Mouse (Mus musculus): ENCODE measurements around the gene Slmap. TPM values are rescaled to one million over a fixed set of nuclear protein-coding genes. Genes with fewer than 3 reads are reported as not detected.

The Slmap gene
- polyA plus RNA-seq, 1 experiment from 2014 or later: 24.0 TPM

DNA sequence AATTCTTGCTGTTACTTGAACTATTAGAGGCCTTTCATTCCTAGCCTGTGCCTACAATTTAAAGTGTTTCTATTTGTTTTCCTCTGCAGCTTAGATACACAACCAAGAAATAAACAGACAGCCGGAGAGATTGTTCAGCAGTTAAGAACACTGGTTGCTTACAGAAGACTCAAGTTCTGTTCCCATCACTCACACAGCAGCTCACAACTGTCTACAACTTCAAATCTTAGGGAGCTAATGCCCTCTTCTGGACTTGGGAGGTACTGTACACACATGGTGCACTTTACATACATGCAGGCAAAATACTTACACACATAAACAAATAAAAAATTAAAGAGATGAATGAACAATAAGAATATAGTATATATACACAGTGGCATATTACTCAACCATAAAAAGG, 39.7 kb downstream of the Slmap start:
- ATAC-seq (ENCODE audit: low FRiP score, low read depth): no peak
- H3K4me1 ChIP-seq: no peaks in the 10 kb centered on the region
- WGBS: 95% methylated on average over 1 of the region's 1 CpGs
- no peaks in the 10 kb centered on the region for H3K9me3 ChIP-seq
- no peak overlapping the region for H3K4me2 ChIP-seq (replicated peaks)
- H3K4me3 ChIP-seq: no peak overlapping the region
- H3K9ac ChIP-seq: no peak overlapping the region
- no peaks in the 10 kb centered on the region for H3K27me3 ChIP-seq (replicated peaks)
- no peak overlapping the region for H3K27ac ChIP-seq
- H3K36me3 ChIP-seq: no peaks in the 10 kb centered on the region

DNA sequence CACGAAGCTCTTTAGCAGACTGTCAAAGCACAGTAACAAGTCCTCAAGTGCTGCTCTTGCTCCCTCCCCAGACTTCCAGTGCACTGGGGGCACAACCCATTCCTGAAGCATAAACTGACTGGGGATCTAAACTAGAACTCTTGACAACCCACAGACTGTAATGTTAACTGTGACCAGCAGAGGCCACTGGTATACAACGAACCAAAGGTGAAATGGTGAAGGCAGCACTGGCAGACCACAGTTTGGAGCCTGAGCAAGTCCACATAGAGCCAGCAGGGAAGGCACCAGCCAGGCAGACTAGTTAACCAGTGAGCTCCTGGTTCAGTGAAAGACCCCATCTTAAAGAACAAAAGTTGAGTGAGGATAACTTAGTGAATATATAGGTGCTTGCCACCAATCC, 43.6 kb downstream of the Slmap start:
- WGBS: 37% methylated on average over 2 of the region's 2 CpGs
- H3K36me3 ChIP-seq: no peaks in the 10 kb centered on the region

DNA sequence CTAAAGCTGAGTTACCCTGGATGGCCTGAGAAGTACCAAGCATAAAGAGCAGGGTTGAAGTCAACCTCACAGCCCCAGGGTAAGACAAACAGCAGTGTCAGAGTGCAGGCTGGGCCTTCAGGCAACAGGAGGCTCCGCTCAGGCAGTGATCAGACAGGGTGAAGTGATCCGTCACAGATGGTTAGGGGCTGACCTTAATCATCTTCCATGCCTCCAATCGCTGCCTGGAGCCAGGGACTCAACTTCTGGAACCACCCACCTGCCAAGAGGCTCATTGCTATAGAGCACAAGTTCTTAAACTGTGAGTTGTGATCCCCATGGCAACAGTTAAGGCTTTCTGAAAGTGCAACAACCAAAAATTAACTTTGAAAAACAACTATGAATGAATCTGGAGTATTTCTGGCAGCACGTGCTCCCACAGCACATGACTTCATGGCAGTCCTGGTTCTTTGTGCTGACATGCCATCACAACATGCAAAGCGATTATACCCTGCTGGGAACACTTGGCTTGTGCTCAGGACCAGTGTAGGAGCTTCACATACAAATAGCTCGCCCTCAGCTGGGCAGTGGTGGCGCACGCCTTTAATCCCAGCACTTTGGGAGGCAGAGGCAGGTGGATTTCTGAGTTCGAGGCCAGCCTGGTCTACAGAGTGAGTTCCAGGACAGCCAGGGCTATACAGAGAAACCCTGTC, 46.3 kb downstream of the Slmap start:
- no peak for ATAC-seq (ENCODE audit: low FRiP score, low read depth)
- no peaks in the 10 kb centered on the region for H3K9me3 ChIP-seq
- no peaks in the 10 kb centered on the region for H3K27me3 ChIP-seq (replicated peaks)
- no peak overlapping the region for H3K27ac ChIP-seq
- no peaks in the 10 kb centered on the region for H3K36me3 ChIP-seq
- no peak overlapping the region for H3K4me3 ChIP-seq
- H3K4me1 ChIP-seq: peaks cover 11% of the 10 kb centered on the region
- 57% methylated on average over 9 of the region's 9 CpGs for WGBS
- no peak overlapping the region for H3K4me2 ChIP-seq (replicated peaks)
- H3K9ac ChIP-seq: no peak overlapping the region

More for the DNA sequence above, 43.6 kb downstream of the Slmap start:
- Histone ChIP-seq H3K4me2 (replicated peaks) (no peak overlapping the region), H3K9ac (no peak overlapping the region), H3K27ac (no peak overlapping the region), H3K4me3 (no peak overlapping the region), H3K9me3 (no peaks in the 10 kb centered on the region), H3K4me1 (peaks cover 11% of the 10 kb centered on the region), H3K27me3 (replicated peaks) (no peaks in the 10 kb centered on the region)
- no peak for ATAC-seq (ENCODE audit: low FRiP score, low read depth)

DNA sequence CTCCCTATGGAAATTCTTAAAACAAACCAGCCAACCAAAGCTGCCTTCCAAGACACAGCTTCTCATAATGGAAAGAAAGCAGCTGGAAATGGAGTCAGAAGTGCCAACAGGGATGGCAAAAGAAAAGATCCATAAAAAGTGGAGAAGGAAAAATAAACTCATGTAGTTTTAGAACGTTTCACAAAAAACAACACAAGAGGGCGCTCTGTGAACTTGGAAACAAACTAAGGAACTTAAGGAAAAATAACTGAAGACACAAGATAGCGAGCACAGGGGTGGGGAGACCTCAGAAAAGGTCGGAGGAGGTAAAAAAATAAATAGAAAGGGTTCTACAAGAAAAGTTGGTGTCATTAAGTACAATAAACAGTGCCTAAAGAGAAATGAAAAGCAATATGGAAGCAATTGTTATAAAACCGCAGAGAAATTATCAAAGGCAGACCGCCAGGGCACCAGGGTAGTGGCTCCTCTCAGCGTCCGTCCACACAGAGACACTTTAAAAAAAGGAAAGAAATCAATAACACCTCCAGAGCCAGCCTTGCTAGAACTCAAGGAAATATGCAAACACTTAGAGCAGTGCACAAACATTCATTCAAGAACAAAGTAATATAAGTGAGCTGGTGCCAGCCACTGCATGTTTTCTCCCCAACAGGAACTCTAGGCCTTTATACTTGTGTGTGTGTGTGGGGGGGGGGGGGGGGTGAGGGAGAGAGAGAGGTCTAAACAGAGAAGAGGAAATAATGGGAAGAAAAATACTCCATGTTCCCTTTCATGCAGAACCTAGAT, 48.1 kb downstream of the Slmap start:
- Histone ChIP-seq H3K4me1 (peaks cover 11% of the 10 kb centered on the region), H3K9ac (no peak overlapping the region), H3K27me3 (replicated peaks) (no peaks in the 10 kb centered on the region), H3K4me2 (replicated peaks) (no peak overlapping the region), H3K27ac (no peak overlapping the region), H3K4me3 (no peak overlapping the region), H3K9me3 (no peaks in the 10 kb centered on the region), H3K36me3 (no peaks in the 10 kb centered on the region)
- ATAC-seq (ENCODE audit: low FRiP score, low read depth): no peak
- WGBS: 55% methylated on average over 8 of the region's 8 CpGs

DNA sequence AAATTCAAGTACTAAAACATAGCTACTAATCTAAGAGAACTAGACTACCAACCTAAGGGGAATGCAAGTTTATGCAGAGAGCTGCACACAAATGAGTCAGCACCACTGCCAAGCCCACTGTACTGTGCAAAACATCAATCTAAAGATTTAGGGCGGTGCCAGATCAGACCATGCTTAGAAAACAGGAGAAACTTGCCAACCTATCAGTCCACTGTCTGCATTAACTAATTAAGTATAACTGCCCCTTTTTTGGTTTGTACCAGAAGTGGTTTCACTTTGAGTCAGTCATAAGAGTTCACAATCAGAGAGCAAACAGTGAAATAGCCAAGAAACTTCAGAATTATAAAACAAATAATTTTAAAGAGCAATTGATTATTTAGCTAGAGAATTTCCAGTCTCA, 53.3 kb downstream of the Slmap start:
- no peak overlapping the region for H3K4me3 ChIP-seq
- 96% methylated on average over 1 of the region's 1 CpGs for WGBS

DNA sequence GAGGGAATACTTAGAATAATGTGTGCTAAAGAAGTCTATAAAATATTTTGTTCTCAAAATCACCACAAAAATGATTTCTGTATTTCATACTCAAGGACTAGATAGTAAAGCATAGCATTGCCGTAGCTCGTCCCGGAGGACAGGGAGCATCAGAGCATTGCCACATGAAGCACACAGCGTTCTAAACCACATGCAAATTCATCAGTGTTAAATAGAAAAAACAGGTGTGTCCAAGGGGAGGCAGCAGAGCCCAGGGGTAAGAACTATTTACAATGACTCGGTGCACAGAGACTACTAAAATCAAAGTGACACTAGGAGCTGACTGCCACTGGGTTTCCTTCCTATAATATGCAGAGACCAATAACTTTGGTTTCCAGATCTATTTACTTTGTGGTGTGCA, 57.0 kb downstream of the Slmap start:
- no peaks in the 10 kb centered on the region for H3K9me3 ChIP-seq
- H3K4me2 ChIP-seq (replicated peaks): no peak overlapping the region
- H3K27me3 ChIP-seq (replicated peaks): no peaks in the 10 kb centered on the region
- H3K4me1 ChIP-seq: no peaks in the 10 kb centered on the region
- WGBS: 90% methylated on average over 5 of the region's 5 CpGs
- ATAC-seq (ENCODE audit: low FRiP score, low read depth): no peak
- no peak overlapping the region for H3K9ac ChIP-seq
- H3K36me3 ChIP-seq: no peaks in the 10 kb centered on the region
- no peak overlapping the region for H3K4me3 ChIP-seq
- no peak overlapping the region for H3K27ac ChIP-seq

More for the DNA sequence above, 53.3 kb downstream of the Slmap start:
- ATAC-seq (ENCODE audit: low FRiP score, low read depth): no peak
- no peaks in the 10 kb centered on the region for H3K36me3 ChIP-seq
- no peak overlapping the region for H3K4me2 ChIP-seq (replicated peaks)
- no peaks in the 10 kb centered on the region for H3K9me3 ChIP-seq
- H3K27me3 ChIP-seq (replicated peaks): no peaks in the 10 kb centered on the region
- H3K4me1 ChIP-seq: no peaks in the 10 kb centered on the region
- H3K9ac ChIP-seq: no peak overlapping the region
- H3K27ac ChIP-seq: no peak overlapping the region

DNA sequence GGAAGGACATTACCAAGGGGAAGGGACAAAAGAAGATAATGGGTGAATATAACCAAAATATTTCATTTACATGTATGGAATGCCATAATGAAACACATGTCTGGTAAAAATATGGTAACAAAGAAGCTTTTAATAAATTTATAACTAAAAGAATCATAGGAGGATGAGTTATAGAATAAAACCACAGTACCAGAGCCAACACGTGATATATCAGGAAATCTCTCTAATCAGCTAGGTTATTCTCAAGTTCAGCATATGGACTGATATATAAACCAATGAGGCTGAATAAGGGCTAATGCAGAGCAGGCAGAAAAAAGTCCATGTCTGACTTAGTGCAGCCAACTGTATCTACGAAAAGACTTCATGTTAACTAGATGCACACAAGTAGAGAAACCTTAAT, 58.3 kb downstream of the Slmap start:
- H3K27ac ChIP-seq: no peak overlapping the region
- H3K4me3 ChIP-seq: no peak overlapping the region
- H3K4me2 ChIP-seq (replicated peaks): no peak overlapping the region
- no peak overlapping the region for H3K9ac ChIP-seq
- ATAC-seq (ENCODE audit: low FRiP score, low read depth): no peak
- H3K27me3 ChIP-seq (replicated peaks): no peaks in the 10 kb centered on the region
- no peaks in the 10 kb centered on the region for H3K4me1 ChIP-seq
- H3K36me3 ChIP-seq: no peaks in the 10 kb centered on the region
- WGBS: 97% methylated on average over 2 of the region's 2 CpGs
- H3K9me3 ChIP-seq: no peaks in the 10 kb centered on the region

DNA sequence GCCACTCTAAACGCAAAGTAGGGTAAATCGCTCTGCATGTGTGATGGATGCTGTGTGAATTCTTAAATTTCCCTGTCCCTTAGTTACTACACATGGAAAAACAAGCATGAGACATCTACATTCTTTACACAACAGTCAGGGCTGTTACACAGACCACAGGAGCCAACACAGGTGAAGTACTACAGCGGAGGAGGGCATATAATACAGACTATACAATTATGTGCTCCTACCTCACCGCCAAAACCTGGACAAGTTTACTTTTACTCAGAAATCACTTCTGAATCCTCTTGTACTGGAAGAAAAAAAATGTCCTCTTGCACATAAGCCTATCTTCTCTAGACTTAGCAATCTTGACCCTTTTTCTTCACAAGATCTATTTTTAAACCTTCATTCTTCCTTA, 66.8 kb downstream of the Slmap start:
- H3K9me3 ChIP-seq: no peaks in the 10 kb centered on the region
- H3K4me2 ChIP-seq (replicated peaks): no peak overlapping the region
- no peaks in the 10 kb centered on the region for H3K36me3 ChIP-seq
- WGBS: 94% methylated on average over 4 of the region's 4 CpGs
- no peak overlapping the region for H3K9ac ChIP-seq
- no peak overlapping the region for H3K27ac ChIP-seq
- no peaks in the 10 kb centered on the region for H3K4me1 ChIP-seq
- no peak for ATAC-seq (ENCODE audit: low FRiP score, low read depth)
- H3K27me3 ChIP-seq (replicated peaks): no peaks in the 10 kb centered on the region
- H3K4me3 ChIP-seq: no peak overlapping the region

DNA sequence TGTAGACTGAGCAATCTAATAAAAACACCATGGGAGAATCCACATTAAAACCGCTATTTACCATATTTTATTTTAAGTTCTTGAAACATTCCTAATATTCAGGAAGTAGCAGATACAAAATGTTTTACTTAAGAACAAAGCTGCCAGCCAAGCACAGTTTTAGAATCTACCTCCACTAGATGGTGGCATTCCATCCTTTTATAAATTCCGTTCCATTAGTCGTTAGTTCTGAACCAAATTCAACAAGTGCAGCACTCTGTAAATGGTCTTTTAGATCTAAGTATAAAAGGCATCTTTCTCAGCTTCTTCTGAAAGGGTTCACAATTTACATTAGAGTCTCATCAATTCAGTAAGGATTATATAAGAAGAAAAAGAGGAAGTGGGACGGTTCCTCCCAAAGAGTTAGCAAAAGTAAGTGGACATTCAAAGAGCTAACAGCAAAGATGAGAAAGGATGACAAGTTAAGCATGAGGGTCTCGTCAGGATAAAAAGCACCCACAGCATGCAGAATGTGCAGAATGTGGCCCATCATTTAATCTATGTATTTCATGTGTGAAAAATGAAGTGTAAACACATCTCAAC, 68.1 kb downstream of the Slmap start:
- peaks cover 6% of the 10 kb centered on the region for H3K36me3 ChIP-seq
- ATAC-seq (ENCODE audit: low FRiP score, low read depth): no peak
- 88% methylated on average over 5 of the region's 5 CpGs for WGBS

DNA sequence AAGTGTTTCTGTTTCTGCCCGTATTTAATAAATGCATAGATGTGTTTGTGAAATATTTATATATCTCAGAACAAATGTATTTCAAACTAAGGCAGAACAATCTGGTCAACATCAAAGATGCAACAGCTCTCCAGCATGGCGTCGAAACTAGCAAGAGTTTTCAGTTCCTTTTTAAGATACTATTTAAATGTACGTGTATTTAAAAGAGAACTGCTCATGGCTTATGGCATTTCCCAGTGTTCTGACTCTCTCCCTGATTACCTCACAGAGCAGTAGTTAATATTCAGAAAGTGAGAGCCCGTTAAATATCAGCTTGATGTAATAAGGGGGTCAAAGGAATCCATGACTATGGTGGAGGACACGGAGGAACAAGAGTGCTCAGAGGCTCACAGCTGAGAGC, 68.8 kb downstream of the Slmap start:
- no peak overlapping the region for H3K4me2 ChIP-seq (replicated peaks)
- peaks cover 11% of the 10 kb centered on the region for H3K36me3 ChIP-seq
- no peaks in the 10 kb centered on the region for H3K9me3 ChIP-seq
- 88% methylated on average over 6 of the region's 6 CpGs for WGBS
- no peak for ATAC-seq (ENCODE audit: low FRiP score, low read depth)
- H3K4me1 ChIP-seq: no peaks in the 10 kb centered on the region
- no peak overlapping the region for H3K9ac ChIP-seq
- H3K27me3 ChIP-seq (replicated peaks): no peaks in the 10 kb centered on the region
- no peak overlapping the region for H3K4me3 ChIP-seq
- no peak overlapping the region for H3K27ac ChIP-seq

More for the DNA sequence above, 68.1 kb downstream of the Slmap start:
- Histone ChIP-seq H3K27me3 (replicated peaks) (no peaks in the 10 kb centered on the region), H3K9ac (no peak overlapping the region), H3K9me3 (no peaks in the 10 kb centered on the region), H3K4me1 (no peaks in the 10 kb centered on the region), H3K27ac (no peak overlapping the region), H3K4me2 (replicated peaks) (no peak overlapping the region), H3K4me3 (no peak overlapping the region)

DNA sequence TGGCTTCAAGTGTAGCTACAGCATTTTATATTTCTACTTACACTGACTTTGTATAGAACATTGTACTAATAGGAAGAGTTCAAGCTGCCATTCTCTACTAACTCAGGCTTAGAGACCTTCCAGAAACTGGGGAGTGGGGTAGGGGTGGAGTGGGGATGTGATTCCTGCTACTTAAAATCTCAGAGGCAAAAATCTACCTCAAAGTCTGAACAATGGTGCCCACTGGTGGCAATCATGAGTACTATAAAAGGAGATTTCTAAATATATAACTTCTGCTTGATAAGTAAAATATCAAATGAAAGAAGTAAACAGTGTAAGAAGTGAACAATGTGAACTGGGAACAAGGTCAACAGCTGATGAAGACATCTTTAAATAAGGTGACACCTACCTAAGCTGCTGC, 75.2 kb downstream of the Slmap start:
- no peaks in the 10 kb centered on the region for H3K9me3 ChIP-seq
- no peak overlapping the region for H3K4me2 ChIP-seq (replicated peaks)
- no peak for ATAC-seq (ENCODE audit: low FRiP score, low read depth)
- H3K36me3 ChIP-seq: peaks cover 18% of the 10 kb centered on the region
- no peak overlapping the region for H3K27ac ChIP-seq
- no peaks in the 10 kb centered on the region for H3K27me3 ChIP-seq (replicated peaks)
- H3K4me3 ChIP-seq: no peak overlapping the region
- H3K4me1 ChIP-seq: no peaks in the 10 kb centered on the region
- H3K9ac ChIP-seq: no peak overlapping the region

DNA sequence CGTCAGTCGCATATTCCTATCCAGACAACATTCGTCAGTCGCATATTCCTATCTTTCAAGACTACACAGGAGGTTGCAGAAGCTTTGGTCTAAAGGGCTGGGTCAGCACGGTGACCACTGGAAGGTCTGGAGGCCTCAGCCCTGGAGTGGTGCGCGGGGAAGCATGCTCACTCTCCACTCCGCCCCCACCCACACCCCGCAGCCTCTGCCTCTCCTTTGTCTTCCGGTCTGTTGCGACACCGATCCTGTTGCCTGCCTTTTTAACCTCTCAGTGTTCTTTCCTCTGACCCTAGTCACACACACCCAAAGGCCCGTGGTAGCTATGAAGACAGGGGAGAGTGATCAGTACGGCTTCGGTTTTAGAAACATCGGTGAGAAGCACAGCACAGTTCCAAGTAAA, 79.9 kb downstream of the Slmap start:
- H3K36me3 ChIP-seq: peaks cover 3% of the 10 kb centered on the region; the same call in 1 of the 2 replicates
- no peak for ATAC-seq (ENCODE audit: low FRiP score, low read depth)
- H3K9me3 ChIP-seq: no peaks in the 10 kb centered on the region
- H3K4me3 ChIP-seq: no peak overlapping the region
- H3K9ac ChIP-seq: no peak overlapping the region
- WGBS: 60% methylated on average over 16 of the region's 16 CpGs
- H3K4me2 ChIP-seq (replicated peaks): no peak overlapping the region
- H3K4me1 ChIP-seq: peaks cover 7% of the 10 kb centered on the region
- no peak overlapping the region for H3K27ac ChIP-seq
- no peaks in the 10 kb centered on the region for H3K27me3 ChIP-seq (replicated peaks)

Measured in neural tube, embryonic 12.5 days (tissue).